Mouse (Mus musculus) small intestine, adult 2 months (tissue): ENCODE measurements around the gene Prr11. TPM values are rescaled to one million over a fixed set of nuclear protein-coding genes. Genes with fewer than 3 reads are reported as not detected.

ENCODE experiments used
- H3K27ac ChIP-seq: fragments of 200-500 bp; 2 replicates; pipeline ENCODE4 v1.5.1; 2012; ENCODE audit warnings: low read depth, low read length, control low read depth, inconsistent platforms; ENCODE audit not compliant: insufficient read depth
- H3K27me3 ChIP-seq: fragments of 200-500 bp; 2 replicates; pipeline ENCODE4 v1.6.1; 2012; ENCODE audit warnings: mild to moderate bottlenecking, moderate library complexity, low read length, inconsistent platforms; ENCODE audit not compliant: control insufficient read depth, insufficient read depth
- H3K36me3 ChIP-seq: fragments of 200-500 bp; 2 replicates; pipeline ENCODE4 v1.6.1; 2012; ENCODE audit warnings: mild to moderate bottlenecking, low read length, control low read depth, inconsistent platforms; ENCODE audit not compliant: control insufficient read depth, insufficient read depth
- H3K4me1 ChIP-seq: fragments of 200-500 bp; 2 replicates; pipeline ENCODE4 v1.6.1; 2012; ENCODE audit warnings: low read length, inconsistent platforms, mixed read lengths; ENCODE audit not compliant: control insufficient read depth, insufficient read depth, insufficient read length
- H3K4me3 ChIP-seq: fragments of 200-500 bp; 2 replicates; pipeline ENCODE4 v1.5.1; 2012; ENCODE audit warnings: low read depth, mild to moderate bottlenecking, control low read depth, inconsistent platforms, low read length, moderate library complexity
- CTCF ChIP-seq: fragments of 200-500 bp; IDR thresholded peaks from 2 replicates; pipeline ENCODE4 v1.5.1; 2012; ENCODE audit warnings: low read depth, mild to moderate bottlenecking, control low read depth, inconsistent platforms, low read length, moderate library complexity, mixed read lengths; ENCODE audit not compliant: insufficient replicate concordance, insufficient read length; ENCODE audit errors: extremely low read depth
- POLR2A ChIP-seq: fragments of 200-500 bp; IDR thresholded peaks from 2 replicates; pipeline ENCODE4 v1.6.1; 2012; ENCODE audit warnings: low read depth, mild to moderate bottlenecking, control low read depth, inconsistent platforms, low read length, moderate library complexity
- WGBS: fragments of 180-500 bp; shearing (Covaris S2); methylation state at CpG from one replicate; pipeline ENCODE4 v1.1.7; 2018; 5-methylcytosine and 5-hydroxymethylcytosine counted together
- polyA plus RNA-seq: library from polyadenylated mRNA; depleted of rRNA; stranded (reverse); fragments of >200 nt; gene quantifications from 2 replicates; pipeline ENCODE4 v1.2.3, GENCODE M21; 2012; rRNA removed

Prr11 gene
- polyA plus RNA-seq, 1 experiment, result 0.42 TPM

DNA sequence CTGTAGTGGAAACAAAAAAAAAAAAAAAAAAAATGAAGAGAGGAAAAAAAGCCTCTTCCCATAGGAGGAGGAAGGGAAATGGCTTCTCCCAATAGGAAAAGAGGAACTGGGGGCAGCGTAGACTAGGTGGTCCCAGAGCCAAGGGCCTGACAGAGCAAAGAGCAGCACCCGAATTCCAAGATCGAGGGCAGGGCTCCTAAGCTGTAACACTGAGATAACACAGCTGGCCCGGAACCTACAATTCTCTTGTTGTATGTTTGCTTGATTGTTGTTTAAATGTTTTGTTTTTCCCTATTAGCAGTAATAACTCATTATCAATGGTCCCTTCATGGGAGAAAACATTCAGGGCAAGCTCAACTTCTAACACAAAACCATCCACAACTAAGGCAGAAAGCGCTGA lies 61.5 kb downstream of the Prr11 start:
- Histone ChIP-seq H3K36me3 (peaks cover 36% of the 10 kb centered on the region), H3K27ac (no peak overlapping the region), H3K4me3 (no peak overlapping the region), H3K4me1 (peaks cover 29% of the 10 kb centered on the region), H3K27me3 (no peaks in the 10 kb centered on the region)
- 81% methylated on average over 5 of the region's 5 CpGs for WGBS
- TF ChIP-seq POLR2A (no peak), CTCF (no peak)

DNA sequence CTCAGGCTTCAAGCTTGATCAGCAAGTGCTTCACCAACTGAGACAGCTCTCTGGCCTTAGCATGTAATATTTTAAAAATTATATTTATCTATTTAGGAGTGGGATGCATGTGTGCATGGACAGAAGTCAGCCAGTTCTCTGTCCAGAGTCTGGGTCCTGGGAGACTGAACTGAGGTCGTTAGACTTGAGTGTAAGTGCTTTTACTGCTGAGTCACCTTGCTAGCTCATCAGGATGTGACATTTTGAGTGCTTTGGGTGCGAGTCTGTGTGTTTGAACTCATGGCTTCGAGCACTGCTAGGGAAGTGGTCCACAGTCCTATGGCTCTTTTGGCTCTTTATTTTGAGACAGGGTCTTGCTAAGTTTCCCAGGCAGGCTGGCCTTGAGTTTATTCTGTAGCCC lies 65.5 kb downstream of the Prr11 start:
- peaks cover 31% of the 10 kb centered on the region for H3K4me1 ChIP-seq
- H3K27ac ChIP-seq, result peak overlapping the region; percentile 78; the same call in 1 of the 2 replicates
- H3K4me3 ChIP-seq, result no peak overlapping the region
- 77% methylated on average over 3 of the region's 3 CpGs for WGBS
- TF ChIP-seq CTCF (no peak), POLR2A (no peak)
- H3K27me3 ChIP-seq, result no peaks in the 10 kb centered on the region
- peaks cover 41% of the 10 kb centered on the region for H3K36me3 ChIP-seq

DNA sequence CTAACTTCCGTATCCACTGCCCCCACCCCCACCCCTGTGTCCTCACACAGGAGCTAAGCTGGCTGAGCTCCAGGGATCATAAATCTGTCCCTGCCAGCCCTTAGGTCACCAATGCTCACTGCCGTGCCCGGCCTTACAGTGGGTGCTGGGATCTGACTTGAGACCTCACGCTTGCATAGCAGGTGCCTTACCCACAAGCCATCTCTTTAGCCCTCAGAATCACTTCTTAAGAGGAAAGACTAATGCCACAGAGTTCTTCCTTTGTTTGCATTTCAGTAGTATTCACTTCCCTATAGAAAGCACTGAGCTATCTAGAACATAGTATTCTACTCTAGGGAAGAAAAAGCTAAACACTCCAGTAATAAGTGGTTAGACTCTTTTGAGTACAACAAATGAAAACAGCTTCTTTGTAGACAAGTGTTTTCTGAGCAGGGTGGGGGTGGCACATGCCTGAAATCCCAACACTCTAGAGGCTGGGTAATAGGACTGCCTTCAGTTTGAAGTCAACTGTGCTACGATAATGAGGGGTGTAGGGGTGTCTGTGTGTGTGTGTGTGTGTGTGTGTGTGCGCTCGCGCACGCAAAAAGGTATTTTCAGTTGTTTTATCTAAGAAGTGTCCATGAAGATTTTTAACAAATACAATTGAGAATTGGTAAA lies 69.1 kb downstream of the Prr11 start:
- H3K27ac ChIP-seq, result peak overlapping the region; percentile 92
- H3K36me3 ChIP-seq, result peaks cover 41% of the 10 kb centered on the region
- H3K4me3 ChIP-seq, result no peak overlapping the region
- H3K4me1 ChIP-seq, result peaks cover 15% of the 10 kb centered on the region
- H3K27me3 ChIP-seq, result no peaks in the 10 kb centered on the region
- TF ChIP-seq CTCF (no peak), POLR2A (no peak)
- WGBS, result 58% methylated on average over 9 of the region's 9 CpGs

Other genes with a start within 250 kb of the Prr11 start
- gene Ypel2, start 115.0 kb downstream of the Prr11 start, polyA plus RNA-seq, result 1.7 and 5.6 TPM in 2 replicates
- 10.6 and 61.1 TPM in 2 replicates for gene Gdpd1, start 34.6 kb downstream of the Prr11 start, polyA plus RNA-seq
- 1.8 and 2.4 TPM in 2 replicates for gene Smg8, start 21.9 kb downstream of the Prr11 start, polyA plus RNA-seq
- gene Ska2, start 526 bp upstream of the Prr11 start, polyA plus RNA-seq, result 0.69 and 1.0 TPM in 2 replicates
- gene Trim37, start 18.4 kb upstream of the Prr11 start, polyA plus RNA-seq, result 0.56 and 0.85 TPM in 2 replicates